Mouse (Mus musculus): Measurements from ENCODE around the gene Itpr2.
"Not testable (repeated sequence)": the region's sequence is repeated elsewhere in the genome, so short reads cannot be mapped to it uniquely, and the experiment has no call there.

- TF ChIP-seq POLR2A (IDR thresholded peaks at IDR 0.05; ENCODE audit: borderline replicate concordance, extremely low read depth, low read depth, low read length); CTCF (IDR thresholded peaks at IDR 0.05; ENCODE audit: insufficient read depth, low read length): not testable (repeated sequence)
These were observed 37.4 kb downstream of the Itpr2 start for GRCm38 (mm10) chr6:146464645-146465042.
